Mouse (Mus musculus) midbrain, embryonic 10.5 days (tissue): ENCODE results near the gene Hsd17b12. TPM values are rescaled to one million over a fixed set of nuclear protein-coding genes. Genes with fewer than 3 reads are reported as not detected.

Source experiments
- DNase-seq: peaks from one replicate; pipeline ENCODE4 v3.0.0-alpha.2; 2017; ENCODE audit warnings: low spot score
- H3K27ac ChIP-seq: fragments of 300-500 bp; sonication (generic); replicated peaks from 2 replicates; pipeline ENCODE4 v1.5.1; 2016; ENCODE audit warnings: mild to moderate bottlenecking
- H3K27me3 ChIP-seq: fragments of 300-500 bp; sonication (generic); 2 replicates; pipeline ENCODE4 v1.6.1; 2016; ENCODE audit warnings: low read depth, mild to moderate bottlenecking; ENCODE audit not compliant: poor library complexity, severe bottlenecking
- H3K36me3 ChIP-seq: fragments of 300-500 bp; sonication (generic); 2 replicates; pipeline ENCODE4 v1.6.1; 2016; ENCODE audit warnings: mild to moderate bottlenecking, moderate library complexity
- H3K4me1 ChIP-seq: fragments of 300-500 bp; sonication (generic); 2 replicates; pipeline ENCODE4 v1.6.1; 2016
- H3K4me3 ChIP-seq: fragments of 300-500 bp; sonication (generic); 2 replicates; pipeline ENCODE4 v1.5.1; 2016; ENCODE audit warnings: mild to moderate bottlenecking, moderate library complexity
- H3K9me3 ChIP-seq: fragments of 300-500 bp; sonication (generic); replicated peaks from 2 replicates; pipeline ENCODE4 v1.6.1; 2016; ENCODE audit warnings: mild to moderate bottlenecking
- WGBS: fragments of 180-500 bp; shearing (Covaris S2); methylation state at CpG from one replicate; pipeline ENCODE4 v1.1.7; 2016; 5-methylcytosine and 5-hydroxymethylcytosine counted together
- microRNA-seq: library from miRNA; unstranded; fragments of <30 nt; microRNA quantifications from one replicate; pipeline ENCODE4, GENCODE M21; 2017
- polyA plus RNA-seq: library from polyadenylated mRNA; unstranded; fragments of >200 nt; fragmentation: Nextera tagmentation; extraction: Ambion mirVana; gene quantifications from 2 replicates; pipeline ENCODE4 v1.2.1, GENCODE M21; 2016

Hsd17b12 gene
- polyA plus RNA-seq, 1 experiment from 2014 or later, result 143 TPM

- Histone ChIP-seq H3K4me3 (no peak overlapping the region), H3K27me3 (no peaks in the 10 kb centered on the region), H3K4me1 (peaks cover 13% of the 10 kb centered on the region), H3K36me3 (peaks cover 81% of the 10 kb centered on the region), H3K9me3 (no peaks in the 10 kb centered on the region), H3K27ac (no peak overlapping the region)
- 91% methylated on average over 2 of the region's 2 CpGs for WGBS
- DNase-seq, result no peak
Measured at GRCm38 (mm10) chr2:93988440-93988839, 169.3 kb downstream of the Hsd17b12 start.

Small RNA genes lying within 50 kb of the gene (microRNA-seq; reads per million reads assigned to microRNA genes)
- not detected for gene Gm23630

Other genes with a start within 250 kb of the Hsd17b12 start
- gene Gm13889, start 200.8 kb downstream of the Hsd17b12 start, polyA plus RNA-seq, result 1.4 and 1.6 TPM in 2 replicates
- gene Gm27027, start 161.6 kb downstream of the Hsd17b12 start, polyA plus RNA-seq, result not detected in 2 replicates
- 47.8 and 51.5 TPM in 2 replicates for gene Alkbh3, start 147.2 kb downstream of the Hsd17b12 start, polyA plus RNA-seq
- gene Ttc17, start 248.7 kb upstream of the Hsd17b12 start, polyA plus RNA-seq, result 12.1 and 15.5 TPM in 2 replicates